Mouse (Mus musculus) yolk sac, embryonic 10.5 days (tissue): ENCODE results near the gene Ppm1d.

Experiments used
- DNase-seq: peaks from one replicate; pipeline ENCODE4 v3.0.0-alpha.2; 2017; ENCODE audit warnings: low spot score

Gene Ppm1d

GRCm38 (mm10) chr11:85310713-85311574 is at the start of gene Ppm1d:
Gene Ppm1d, plus strand, starts transcription at chr11:85311244.
- peak; percentile 99 for DNase-seq

- DNase-seq = peak; percentile 75
Observed at GRCm38 (mm10) chr11:85264635-85265034, 46.4 kb upstream of the Ppm1d start.

- DNase-seq = no peak
Observed at GRCm38 (mm10) chr11:85267393-85267792, 43.7 kb upstream of the Ppm1d start.

- DNase-seq = no peak
Observed at GRCm38 (mm10) chr11:85270631-85271030, 40.4 kb upstream of the Ppm1d start.

GRCm38 (mm10) chr11:85273299-85273698 is 37.7 kb upstream of the Ppm1d start:
- DNase-seq = no peak

- DNase-seq = no peak
Observed at GRCm38 (mm10) chr11:85275151-85275550, 35.9 kb upstream of the Ppm1d start.

- DNase-seq = no peak
Observed at GRCm38 (mm10) chr11:85277609-85278008, 33.4 kb upstream of the Ppm1d start.

- DNase-seq = no peak
Observed at GRCm38 (mm10) chr11:85278175-85278574, 32.9 kb upstream of the Ppm1d start.

- peak; percentile 54 for DNase-seq
Observed at GRCm38 (mm10) chr11:85281219-85281878, 29.7 kb upstream of the Ppm1d start.

- DNase-seq = no peak
Observed at GRCm38 (mm10) chr11:85297953-85298352, 13.1 kb upstream of the Ppm1d start.

GRCm38 (mm10) chr11:85299880-85300279 is 11.2 kb upstream of the Ppm1d start:
- DNase-seq = no peak

- DNase-seq = no peak
Observed at GRCm38 (mm10) chr11:85301161-85301560, 9.9 kb upstream of the Ppm1d start.

GRCm38 (mm10) chr11:85301836-85302235 is 9.2 kb upstream of the Ppm1d start:
- no peak for DNase-seq

GRCm38 (mm10) chr11:85306577-85307260 is 4.3 kb upstream of the Ppm1d start:
- DNase-seq = peak; percentile 76

- DNase-seq = no peak
Observed at GRCm38 (mm10) chr11:85308799-85309198, 2.2 kb upstream of the Ppm1d start.

- no peak for DNase-seq
Observed at GRCm38 (mm10) chr11:85310407-85310712, 684 bp upstream of the Ppm1d start.

- DNase-seq = peak; percentile 56
Observed at GRCm38 (mm10) chr11:85311645-85312490, 824 bp downstream of the Ppm1d start.

- no peak for DNase-seq
Observed at GRCm38 (mm10) chr11:85312818-85313217, 1.8 kb downstream of the Ppm1d start.

- no peak for DNase-seq
Observed at GRCm38 (mm10) chr11:85313361-85313760, 2.3 kb downstream of the Ppm1d start.

GRCm38 (mm10) chr11:85323567-85324330 is 12.7 kb downstream of the Ppm1d start:
- no peak for DNase-seq

- DNase-seq = no peak
Observed at GRCm38 (mm10) chr11:85328717-85329116, 17.7 kb downstream of the Ppm1d start.
